Mouse (Mus musculus) stomach, embryonic 16.5 days (tissue): ENCODE data around the gene Kansl3. TPM values are rescaled to one million over a fixed set of nuclear protein-coding genes. Genes with fewer than 3 reads are reported as not detected.

ENCODE experiments used
- ATAC-seq: fragments of 200-750 bp; cut with Nextera tagmentation; 2 replicates; pipeline ENCODE4 v1.8.0; 2017; ENCODE audit warnings: moderate number of reproducible peaks, moderate TSS enrichment; ENCODE audit not compliant: insufficient read depth, low FRiP score
- H3K27ac ChIP-seq: fragments of 300-500 bp; sonication (generic); 2 replicates; pipeline ENCODE4 v1.5.1; 2014; ENCODE audit warnings: low read length
- H3K27me3 ChIP-seq: fragments of 300-500 bp; sonication (generic); 2 replicates; pipeline ENCODE4 v1.6.1; 2014; ENCODE audit warnings: low read length, control low read depth, mixed read lengths; ENCODE audit not compliant: control insufficient read depth, insufficient read depth
- H3K36me3 ChIP-seq: fragments of 300-500 bp; sonication (generic); 2 replicates; pipeline ENCODE4 v1.6.1; 2014; ENCODE audit warnings: low read length; ENCODE audit not compliant: control insufficient read depth, insufficient read depth
- H3K4me1 ChIP-seq: fragments of 300-500 bp; sonication (generic); 2 replicates; pipeline ENCODE4 v1.6.1; 2014; ENCODE audit warnings: low read length, control low read depth, mixed read lengths; ENCODE audit not compliant: control insufficient read depth, insufficient read depth
- H3K4me2 ChIP-seq: fragments of 300-500 bp; sonication (generic); 2 replicates; pipeline ENCODE4 v1.6.1; 2014; ENCODE audit warnings: low read depth, low read length, mixed read lengths
- H3K4me3 ChIP-seq: fragments of 300-500 bp; sonication (generic); replicated peaks from 2 replicates; pipeline ENCODE4 v1.5.1; 2014; ENCODE audit warnings: mild to moderate bottlenecking, low read length
- H3K9ac ChIP-seq: fragments of 300-500 bp; sonication (generic); 2 replicates; pipeline ENCODE4 v1.6.1; 2014; ENCODE audit warnings: low read length
- H3K9me3 ChIP-seq: fragments of 300-500 bp; sonication (generic); replicated peaks from 2 replicates; pipeline ENCODE4 v1.6.1; 2016; ENCODE audit warnings: low read length, control low read depth; ENCODE audit not compliant: control insufficient read depth
- WGBS: fragments of 180-500 bp; shearing (Covaris S2); extraction: QIAGEN DNeasy Blood & Tissue Kit; methylation state at CpG from one replicate; pipeline ENCODE4 v1.1.7; 2014; 5-methylcytosine and 5-hydroxymethylcytosine counted together
- polyA plus RNA-seq: library from polyadenylated mRNA; unstranded; fragments of >200 nt; fragmentation: Nextera tagmentation; extraction: Ambion mirVana; gene quantifications from 2 replicates; pipeline ENCODE4 v1.2.1, GENCODE M21; 2015

Gene Kansl3
- polyA plus RNA-seq, 1 experiment from 2014 or later: 41.1 TPM

DNA sequence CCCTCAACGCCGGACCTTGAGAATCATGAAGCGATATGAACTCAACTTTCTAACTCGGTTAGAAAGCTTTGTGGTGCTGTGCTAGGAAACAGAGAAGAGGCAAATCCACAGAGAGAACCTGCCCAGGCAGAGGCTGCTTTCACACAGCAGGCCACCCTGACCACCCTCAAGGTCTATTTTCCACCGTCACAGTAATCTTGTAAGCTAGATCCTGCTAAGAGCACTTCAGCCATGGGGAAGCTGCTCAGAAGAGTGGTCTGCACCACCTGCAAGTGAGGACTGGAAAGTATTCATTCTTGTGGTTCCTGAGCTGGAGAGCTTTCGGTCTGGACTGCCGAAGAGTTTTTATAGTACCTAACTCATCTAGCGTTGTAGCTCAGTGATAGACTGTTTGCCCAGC is 66.7 kb downstream of the Kansl3 start:
- peaks cover 36% of the 10 kb centered on the region for H3K27me3 ChIP-seq

DNA sequence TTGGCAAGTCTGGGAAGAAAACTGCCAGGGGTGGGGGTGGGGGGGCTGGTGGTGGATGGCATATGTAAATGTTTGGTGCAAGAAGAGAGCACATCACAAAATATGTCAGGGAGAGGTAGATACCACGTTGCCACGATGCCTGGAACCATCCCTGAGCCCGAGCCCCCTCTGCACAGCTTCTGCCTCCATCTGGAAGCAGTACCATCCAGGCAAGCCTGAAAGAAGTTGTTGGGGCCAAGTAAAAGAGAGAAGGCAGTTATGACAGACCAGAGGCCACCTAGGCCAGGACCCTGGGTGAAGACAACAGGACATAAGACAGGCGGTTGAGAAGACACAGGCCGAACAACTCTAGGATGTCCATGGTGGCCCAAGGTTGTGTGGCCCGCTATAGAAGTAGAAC is 68.5 kb downstream of the Kansl3 start:
- Histone ChIP-seq H3K4me3 (no peak overlapping the region), H3K36me3 (no peaks in the 10 kb centered on the region), H3K4me2 (no peak overlapping the region), H3K9me3 (no peaks in the 10 kb centered on the region), H3K4me1 (peaks cover 5% of the 10 kb centered on the region; the same call in 1 of the 2 replicates), H3K9ac (no peak overlapping the region), H3K27ac (no peak overlapping the region), H3K27me3 (peaks cover 36% of the 10 kb centered on the region)
- WGBS: 88% methylated on average over 6 of the region's 6 CpGs
- ATAC-seq: no peak

More for the DNA sequence above, 66.7 kb downstream of the Kansl3 start:
- Histone ChIP-seq H3K4me1 (peaks cover 5% of the 10 kb centered on the region; the same call in 1 of the 2 replicates), H3K9me3 (no peaks in the 10 kb centered on the region), H3K4me2 (no peak overlapping the region), H3K36me3 (no peaks in the 10 kb centered on the region), H3K27ac (no peak overlapping the region), H3K4me3 (no peak overlapping the region), H3K9ac (no peak overlapping the region)
- ATAC-seq: no peak
- whole genome bisulfite sequencing: 82% methylated on average over 8 of the region's 8 CpGs

DNA sequence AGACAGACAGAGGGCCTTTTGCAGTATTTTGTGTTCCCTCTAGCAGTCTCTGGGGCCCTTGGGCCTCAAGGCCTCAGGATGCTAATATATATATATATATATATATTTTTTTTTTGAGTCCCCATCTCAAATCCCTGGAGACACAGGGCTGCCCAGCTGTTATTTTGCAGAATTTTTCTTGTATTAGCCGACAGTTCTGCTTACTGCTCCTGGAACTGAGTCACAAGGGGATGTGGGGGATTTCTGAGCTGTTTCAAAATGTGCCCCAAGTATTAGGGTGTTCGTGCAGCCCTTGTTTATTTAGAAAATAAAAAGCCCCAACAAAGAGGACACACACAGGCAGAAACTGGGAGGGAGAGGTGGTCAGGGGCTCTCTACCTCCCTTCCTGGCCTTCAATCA is 69.3 kb downstream of the Kansl3 start:
- Histone ChIP-seq H3K4me2 (no peak overlapping the region), H3K36me3 (no peaks in the 10 kb centered on the region), H3K27ac (no peak overlapping the region), H3K27me3 (peaks cover 33% of the 10 kb centered on the region), H3K4me3 (no peak overlapping the region), H3K4me1 (peaks cover 5% of the 10 kb centered on the region; the same call in 1 of the 2 replicates), H3K9me3 (no peaks in the 10 kb centered on the region), H3K9ac (no peak overlapping the region)
- WGBS: 47% methylated on average over 2 of the region's 2 CpGs
- no peak for ATAC-seq

DNA sequence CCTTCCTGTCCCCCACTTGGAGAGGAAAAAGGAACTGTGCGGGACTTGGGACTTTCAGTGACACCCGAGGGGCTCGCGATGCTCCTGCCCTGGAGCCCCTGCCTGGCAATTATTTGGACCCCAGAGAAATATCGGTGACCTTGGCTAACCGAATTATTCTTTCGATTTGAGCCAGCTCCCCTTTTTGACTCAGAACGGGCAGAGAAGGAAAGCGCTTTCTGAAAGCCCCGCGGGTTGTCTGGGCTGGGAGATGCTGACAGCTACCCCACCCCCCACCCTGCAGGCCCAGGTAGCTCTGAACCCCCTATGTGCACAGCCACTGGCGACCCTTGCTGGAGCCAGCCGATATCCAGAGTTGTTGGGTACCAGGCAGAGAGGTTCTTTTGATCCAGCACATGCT is 69.9 kb downstream of the Kansl3 start:
- H3K9me3 ChIP-seq: no peaks in the 10 kb centered on the region
- no peak overlapping the region for H3K9ac ChIP-seq
- WGBS: 36% methylated on average over 13 of the region's 13 CpGs
- no peak overlapping the region for H3K4me3 ChIP-seq
- peaks cover 33% of the 10 kb centered on the region for H3K27me3 ChIP-seq
- no peak overlapping the region for H3K4me2 ChIP-seq
- no peak overlapping the region for H3K27ac ChIP-seq
- ATAC-seq: no peak
- no peaks in the 10 kb centered on the region for H3K36me3 ChIP-seq
- peaks cover 5% of the 10 kb centered on the region; the same call in 1 of the 2 replicates for H3K4me1 ChIP-seq

DNA sequence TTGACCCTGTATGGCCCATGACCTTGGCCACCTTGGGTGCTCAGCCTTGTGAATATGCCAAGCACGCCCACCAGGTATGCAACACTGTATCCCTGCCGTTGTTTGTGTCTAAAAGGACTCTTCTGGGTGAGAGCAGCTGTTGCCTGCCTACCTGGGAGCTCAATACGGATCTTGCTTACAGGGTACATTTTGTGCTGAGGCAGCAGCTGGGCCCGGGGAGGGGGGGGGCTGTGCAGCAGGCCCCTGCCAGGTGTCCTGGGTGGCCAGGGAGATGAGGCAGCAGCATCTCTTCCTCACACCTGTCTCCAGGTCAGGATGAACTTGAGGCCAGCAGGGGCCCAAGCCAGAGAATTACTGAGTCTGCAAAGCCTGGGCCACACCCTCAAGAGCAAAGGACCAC is 70.9 kb downstream of the Kansl3 start:
- ATAC-seq: no peak
- H3K27ac ChIP-seq: no peak overlapping the region
- no peak overlapping the region for H3K4me3 ChIP-seq
- no peak overlapping the region for H3K4me2 ChIP-seq
- no peaks in the 10 kb centered on the region for H3K9me3 ChIP-seq
- H3K9ac ChIP-seq: no peak overlapping the region
- H3K27me3 ChIP-seq: peaks cover 31% of the 10 kb centered on the region; the same call in 1 of the 2 replicates
- no peaks in the 10 kb centered on the region for H3K36me3 ChIP-seq
- H3K4me1 ChIP-seq: peaks cover 4% of the 10 kb centered on the region; the same call in 1 of the 2 replicates
- 77% methylated on average over 4 of the region's 4 CpGs for WGBS

DNA sequence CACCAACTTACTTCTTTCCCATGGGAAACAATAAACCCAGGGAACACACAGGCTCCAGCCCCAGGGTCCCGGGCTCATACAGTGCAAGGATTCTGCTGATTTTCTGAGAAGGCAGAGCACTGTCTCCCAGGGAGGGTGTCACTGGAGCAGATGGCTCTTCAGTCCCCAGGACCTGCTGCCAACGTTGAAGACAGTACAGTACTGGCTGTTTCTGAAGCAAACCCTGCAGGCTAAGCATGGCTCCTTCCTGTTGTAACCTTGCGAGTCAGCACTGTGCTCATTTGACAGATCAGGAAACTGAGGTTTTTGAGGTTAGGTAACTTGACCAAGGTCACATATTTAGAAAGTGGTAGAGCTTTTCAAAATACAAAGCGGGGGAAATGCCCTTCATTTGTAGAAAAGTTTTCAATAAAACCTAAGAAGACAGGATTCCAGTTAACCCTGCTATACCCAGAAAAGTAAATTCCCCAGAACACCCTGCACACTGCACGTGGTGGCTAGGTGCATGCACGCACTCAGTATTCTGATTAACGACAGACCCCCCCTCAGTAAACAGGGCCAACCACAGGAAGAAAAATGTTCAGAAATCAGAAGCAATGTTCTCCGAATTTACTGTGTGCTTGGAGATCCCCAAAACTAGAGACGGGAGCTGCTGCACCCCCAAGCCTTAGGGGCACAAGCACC is 72.4 kb downstream of the Kansl3 start:
- 51% methylated on average over 9 of the region's 9 CpGs for WGBS
- no peak overlapping the region for H3K4me3 ChIP-seq
- no peak for ATAC-seq
- H3K4me1 ChIP-seq: no peaks in the 10 kb centered on the region
- no peak overlapping the region for H3K4me2 ChIP-seq
- no peaks in the 10 kb centered on the region for H3K36me3 ChIP-seq
- no peak overlapping the region for H3K27ac ChIP-seq
- H3K9ac ChIP-seq: no peak overlapping the region
- no peaks in the 10 kb centered on the region for H3K9me3 ChIP-seq
- peaks cover 31% of the 10 kb centered on the region; the same call in 1 of the 2 replicates for H3K27me3 ChIP-seq

DNA sequence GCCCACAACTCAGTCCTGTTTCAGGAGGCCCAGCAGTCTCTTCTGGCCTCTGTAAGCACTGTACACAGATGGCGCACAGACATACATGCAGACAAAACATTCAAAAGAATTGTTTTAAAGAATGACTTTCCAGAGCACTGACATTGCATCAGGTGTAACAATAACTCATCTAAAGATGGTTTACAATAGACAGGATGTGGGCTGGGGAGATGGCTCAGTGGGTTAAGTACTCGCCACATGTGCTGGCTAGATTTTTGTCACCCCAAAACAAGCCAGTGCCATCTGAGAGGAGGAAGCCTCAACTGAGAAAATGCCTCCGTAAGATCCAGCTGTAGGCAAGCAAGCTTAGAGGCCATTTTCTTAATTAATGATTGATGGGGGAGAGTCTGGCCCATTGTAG is 74.6 kb downstream of the Kansl3 start:
- WGBS: 69% methylated on average over 3 of the region's 3 CpGs
- Histone ChIP-seq H3K9ac (no peak overlapping the region), H3K4me1 (no peaks in the 10 kb centered on the region), H3K27me3 (peaks cover 11% of the 10 kb centered on the region; the same call in 1 of the 2 replicates), H3K4me2 (no peak overlapping the region), H3K9me3 (no peaks in the 10 kb centered on the region), H3K4me3 (no peak overlapping the region), H3K27ac (no peak overlapping the region), H3K36me3 (no peaks in the 10 kb centered on the region)
- ATAC-seq: no peak

DNA sequence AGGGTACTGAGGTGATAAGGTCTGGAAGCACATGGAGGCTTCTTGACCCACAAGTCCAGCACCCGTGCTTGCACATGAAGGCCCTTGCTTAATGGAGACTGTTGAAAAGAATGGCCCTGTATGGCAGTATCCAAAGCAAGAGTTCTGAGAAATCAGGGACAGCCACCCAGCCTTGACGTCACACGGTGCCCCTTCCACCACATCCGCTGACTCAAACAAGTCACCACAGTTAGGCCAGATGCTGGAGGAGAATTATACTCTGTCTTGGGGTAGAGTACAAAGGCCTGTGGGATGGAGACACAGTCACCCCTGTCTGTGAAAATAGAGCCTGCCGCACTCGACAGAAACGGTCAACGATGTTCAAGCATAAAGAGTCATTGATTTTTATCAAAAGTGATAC is 75.5 kb downstream of the Kansl3 start:
- Histone ChIP-seq H3K4me2 (no peak overlapping the region), H3K36me3 (no peaks in the 10 kb centered on the region), H3K9me3 (no peaks in the 10 kb centered on the region), H3K27ac (no peak overlapping the region), H3K9ac (no peak overlapping the region), H3K27me3 (peaks cover 6% of the 10 kb centered on the region; the same call in 1 of the 2 replicates), H3K4me3 (no peak overlapping the region), H3K4me1 (no peaks in the 10 kb centered on the region)
- 87% methylated on average over 8 of the region's 8 CpGs for WGBS
- ATAC-seq: no peak
